Mouse (Mus musculus): ENCODE data around the gene Ampd2. TPM values are rescaled to one million over a fixed set of nuclear protein-coding genes. Genes with fewer than 3 reads are reported as not detected.

The Ampd2 gene
- polyA plus RNA-seq, 1 experiment from 2014 or later: 51.9 TPM

GRCm38 (mm10) chr3:108092536-108093115 lies 6.2 kb upstream of the Ampd2 start, which contains the start of gene Gnat2:
Gnat2 (plus strand) TSS chr3:108092789.
- Histone ChIP-seq H3K9me3 (replicated peaks; ENCODE audit: control insufficient read depth, low read length) (no peaks in the 10 kb centered on the region), H3K27me3 (ENCODE audit: control insufficient read depth, insufficient read depth, low read length) (no peaks in the 10 kb centered on the region), H3K27ac (ENCODE audit: low read length) (no peak within 1 kb of the TSS), H3K9ac (ENCODE audit: low read length) (no peak within 1 kb of the TSS), H3K4me3 (replicated peaks; ENCODE audit: low read length) (no peak within 1 kb of the TSS), H3K36me3 (ENCODE audit: control insufficient read depth, insufficient read depth, low read length) (no peaks in the 10 kb centered on the region), H3K4me2 (ENCODE audit: low read depth, low read length) (no peak within 1 kb of the TSS), H3K4me1 (ENCODE audit: control insufficient read depth, insufficient read depth, low read length) (peaks cover 23% of the 10 kb centered on the region)
- WGBS: 80% methylated on average over 15 of the region's 15 CpGs
- no peak for ATAC-seq (ENCODE audit: insufficient read depth, low FRiP score)

- Histone ChIP-seq H3K4me1 (ENCODE audit: control insufficient read depth, insufficient read depth, low read length) (peaks cover 25% of the 10 kb centered on the region), H3K4me2 (ENCODE audit: low read depth, low read length) (no peak overlapping the region), H3K9me3 (replicated peaks; ENCODE audit: control insufficient read depth, low read length) (no peaks in the 10 kb centered on the region), H3K27me3 (ENCODE audit: control insufficient read depth, insufficient read depth, low read length) (no peaks in the 10 kb centered on the region), H3K9ac (ENCODE audit: low read length) (no peak overlapping the region), H3K4me3 (replicated peaks; ENCODE audit: low read length) (no peak overlapping the region), H3K27ac (ENCODE audit: low read length) (no peak overlapping the region), H3K36me3 (ENCODE audit: control insufficient read depth, insufficient read depth, low read length) (no peaks in the 10 kb centered on the region)
- 75% methylated on average over 6 of the region's 6 CpGs for WGBS
- no peak for ATAC-seq (ENCODE audit: insufficient read depth, low FRiP score)
These were observed 5.6 kb upstream of the Ampd2 start for GRCm38 (mm10) chr3:108092030-108092429.

DNA sequence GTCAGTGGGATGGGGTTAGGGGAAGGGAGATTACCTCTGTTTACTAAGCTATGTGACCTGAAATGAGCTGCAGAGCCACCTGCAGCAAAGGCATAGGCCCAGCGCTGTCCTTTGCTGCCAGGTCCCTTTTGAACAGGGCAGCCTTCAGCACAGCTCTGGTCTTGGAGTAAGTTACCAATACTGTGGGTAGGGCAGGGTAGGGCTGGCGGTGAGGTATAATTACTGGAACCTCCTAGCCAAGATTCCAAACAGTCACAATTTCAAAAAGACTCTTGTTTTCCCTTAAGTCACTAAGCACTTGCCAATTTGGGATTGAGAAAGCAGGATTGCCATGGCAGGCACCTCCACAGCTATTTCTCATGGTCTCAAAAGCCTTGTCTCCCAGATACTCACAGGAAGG lies 4.1 kb upstream of the Ampd2 start:
- H3K4me1 ChIP-seq (ENCODE audit: control insufficient read depth, insufficient read depth, low read length): peaks cover 28% of the 10 kb centered on the region
- H3K4me2 ChIP-seq (ENCODE audit: low read depth, low read length): no peak overlapping the region
- H3K9me3 ChIP-seq (replicated peaks; ENCODE audit: control insufficient read depth, low read length): no peaks in the 10 kb centered on the region
- WGBS: 83% methylated on average over 2 of the region's 2 CpGs
- H3K27me3 ChIP-seq (ENCODE audit: control insufficient read depth, insufficient read depth, low read length): no peaks in the 10 kb centered on the region
- no peak overlapping the region for H3K9ac ChIP-seq (ENCODE audit: low read length)
- H3K4me3 ChIP-seq (replicated peaks; ENCODE audit: low read length): no peak overlapping the region
- no peak for ATAC-seq (ENCODE audit: insufficient read depth, low FRiP score)
- peak overlapping the region; percentile 57; the same call in 1 of the 2 replicates for H3K27ac ChIP-seq (ENCODE audit: low read length)
- no peaks in the 10 kb centered on the region for H3K36me3 ChIP-seq (ENCODE audit: control insufficient read depth, insufficient read depth, low read length)

- 30% methylated on average over 2 of the region's 2 CpGs for WGBS
- no peak overlapping the region for H3K4me2 ChIP-seq (ENCODE audit: low read depth, low read length)
These were observed 3.5 kb upstream of the Ampd2 start for GRCm38 (mm10) chr3:108089916-108090315.

GRCm38 (mm10) chr3:108088842-108089380 lies 2.5 kb upstream of the Ampd2 start:
- no peak overlapping the region for H3K4me3 ChIP-seq (replicated peaks; ENCODE audit: low read length)
- H3K9me3 ChIP-seq (replicated peaks; ENCODE audit: control insufficient read depth, low read length): no peaks in the 10 kb centered on the region
- H3K36me3 ChIP-seq (ENCODE audit: control insufficient read depth, insufficient read depth, low read length): no peaks in the 10 kb centered on the region
- peak overlapping the region; percentile 24 for H3K9ac ChIP-seq (ENCODE audit: low read length)
- H3K27me3 ChIP-seq (ENCODE audit: control insufficient read depth, insufficient read depth, low read length): no peaks in the 10 kb centered on the region
- H3K4me1 ChIP-seq (ENCODE audit: control insufficient read depth, insufficient read depth, low read length): peaks cover 37% of the 10 kb centered on the region
- peak overlapping the region; percentile 25; the same call in 1 of the 2 replicates for H3K27ac ChIP-seq (ENCODE audit: low read length)
- no peak for ATAC-seq (ENCODE audit: insufficient read depth, low FRiP score)
- 31% methylated on average over 5 of the region's 5 CpGs for whole genome bisulfite sequencing
- peak overlapping the region; percentile 6; the same call in 1 of the 2 replicates for H3K4me2 ChIP-seq (ENCODE audit: low read depth, low read length)

More at GRCm38 (mm10) chr3:108089916-108090315, 3.5 kb upstream of the Ampd2 start:
- Histone ChIP-seq H3K36me3 (ENCODE audit: control insufficient read depth, insufficient read depth, low read length) (no peaks in the 10 kb centered on the region), H3K9me3 (replicated peaks; ENCODE audit: control insufficient read depth, low read length) (no peaks in the 10 kb centered on the region), H3K4me1 (ENCODE audit: control insufficient read depth, insufficient read depth, low read length) (peaks cover 28% of the 10 kb centered on the region), H3K27ac (ENCODE audit: low read length) (peak overlapping the region; percentile 57; the same call in 1 of the 2 replicates), H3K27me3 (ENCODE audit: control insufficient read depth, insufficient read depth, low read length) (no peaks in the 10 kb centered on the region), H3K4me3 (replicated peaks; ENCODE audit: low read length) (no peak overlapping the region), H3K9ac (ENCODE audit: low read length) (no peak overlapping the region)
- no peak for ATAC-seq (ENCODE audit: insufficient read depth, low FRiP score)

DNA sequence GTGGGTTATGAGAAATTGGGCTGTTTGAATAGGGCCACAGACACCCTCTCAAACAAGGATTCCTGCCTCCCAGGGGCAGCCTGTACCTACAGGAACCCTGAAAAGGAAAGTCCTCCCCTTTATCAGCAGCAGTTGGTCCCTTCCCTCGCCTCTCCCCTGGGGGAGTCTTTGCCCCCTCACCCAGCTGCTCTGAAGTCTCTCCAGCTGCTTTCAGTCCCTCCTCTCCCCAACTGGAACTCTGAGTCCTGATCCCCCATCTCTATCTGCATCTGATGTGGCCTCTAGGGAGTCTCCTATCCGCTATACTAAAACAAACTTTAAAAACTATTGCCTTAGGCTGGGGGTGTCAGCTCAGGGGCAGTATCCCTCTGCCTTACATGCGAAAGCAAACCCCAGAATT lies 878 bp upstream of the Ampd2 start:
- no peaks in the 10 kb centered on the region for H3K9me3 ChIP-seq (replicated peaks; ENCODE audit: control insufficient read depth, low read length)
- H3K4me3 ChIP-seq (replicated peaks; ENCODE audit: low read length): no peak overlapping the region
- peaks cover 51% of the 10 kb centered on the region for H3K4me1 ChIP-seq (ENCODE audit: control insufficient read depth, insufficient read depth, low read length)
- no peaks in the 10 kb centered on the region for H3K27me3 ChIP-seq (ENCODE audit: control insufficient read depth, insufficient read depth, low read length)
- ATAC-seq (ENCODE audit: insufficient read depth, low FRiP score): no peak
- 0 out of 2 replicates have a peak overlapping the region, but pooled peaks have one; percentile 8 for H3K9ac ChIP-seq (ENCODE audit: low read length)
- H3K27ac ChIP-seq (ENCODE audit: low read length): peak overlapping the region; percentile 96; the same call in 1 of the 2 replicates
- no peaks in the 10 kb centered on the region for H3K36me3 ChIP-seq (ENCODE audit: control insufficient read depth, insufficient read depth, low read length)
- H3K4me2 ChIP-seq (ENCODE audit: low read depth, low read length): 0 out of 2 replicates have a peak overlapping the region, but pooled peaks have one; percentile 99
- 71% methylated on average over 3 of the region's 3 CpGs for WGBS

GRCm38 (mm10) chr3:108085721-108086469 lies 556 bp downstream of the Ampd2 start:
- Histone ChIP-seq H3K9me3 (replicated peaks; ENCODE audit: control insufficient read depth, low read length) (no peaks in the 10 kb centered on the region), H3K9ac (ENCODE audit: low read length) (peak overlapping the region; percentile 84), H3K4me3 (replicated peaks; ENCODE audit: low read length) (peak overlapping the region; percentile 69), H3K27ac (ENCODE audit: low read length) (peak overlapping the region; percentile 96), H3K27me3 (ENCODE audit: control insufficient read depth, insufficient read depth, low read length) (no peaks in the 10 kb centered on the region), H3K4me2 (ENCODE audit: low read depth, low read length) (peak overlapping the region; percentile 99), H3K4me1 (ENCODE audit: control insufficient read depth, insufficient read depth, low read length) (peaks cover 60% of the 10 kb centered on the region), H3K36me3 (ENCODE audit: control insufficient read depth, insufficient read depth, low read length) (no peaks in the 10 kb centered on the region)
- ATAC-seq (ENCODE audit: insufficient read depth, low FRiP score): peak; percentile 83
- 0% methylated on average over 31 of the region's 31 CpGs for whole genome bisulfite sequencing

DNA sequence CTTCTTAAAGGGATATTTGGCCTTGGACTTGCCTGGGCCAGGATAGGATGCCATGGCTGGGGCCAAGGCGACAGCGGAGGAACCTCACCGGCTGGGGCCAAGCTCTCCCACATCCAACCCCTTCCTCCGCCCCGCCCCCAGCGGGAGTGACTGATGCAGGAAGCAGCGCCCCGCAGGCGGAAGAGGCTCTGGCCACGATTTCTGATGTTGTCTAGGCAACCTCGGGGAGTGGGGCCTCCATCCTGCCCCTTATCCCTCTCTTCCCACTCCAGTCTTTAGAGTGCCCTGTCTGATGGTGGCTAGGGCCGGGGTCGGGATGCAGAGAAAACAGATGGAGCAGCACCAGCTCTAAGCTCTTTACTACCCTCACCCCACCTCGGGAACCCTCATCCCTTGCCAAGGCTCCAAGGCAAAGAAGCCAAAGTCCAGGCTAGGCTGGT lies 1.1 kb downstream of the Ampd2 start:
- peak; percentile 88 for ATAC-seq (ENCODE audit: insufficient read depth, low FRiP score)
- Histone ChIP-seq H3K27ac (ENCODE audit: low read length) (peak overlapping the region; percentile 96), H3K36me3 (ENCODE audit: control insufficient read depth, insufficient read depth, low read length) (peaks cover 2% of the 10 kb centered on the region; the same call in 1 of the 2 replicates), H3K4me3 (replicated peaks; ENCODE audit: low read length) (peak overlapping the region; percentile 69), H3K4me1 (ENCODE audit: control insufficient read depth, insufficient read depth, low read length) (peaks cover 58% of the 10 kb centered on the region), H3K9me3 (replicated peaks; ENCODE audit: control insufficient read depth, low read length) (no peaks in the 10 kb centered on the region), H3K27me3 (ENCODE audit: control insufficient read depth, insufficient read depth, low read length) (no peaks in the 10 kb centered on the region), H3K4me2 (ENCODE audit: low read depth, low read length) (peak overlapping the region; percentile 99), H3K9ac (ENCODE audit: low read length) (peak overlapping the region; percentile 84)
- 0% methylated on average over 14 of the region's 14 CpGs for WGBS

All from stomach, embryonic 16.5 days (tissue).